Mouse (Mus musculus) hindbrain, embryonic 14.5 days (tissue): ENCODE data around the gene Gas2l3. TPM values are rescaled to one million over a fixed set of nuclear protein-coding genes. Genes with fewer than 3 reads are reported as not detected.
A peak's percentile ranks its signal among the peaks of the same experiment; 100 is the strongest.

Experiments used
- ATAC-seq: fragments of 200-750 bp; cut with Nextera tagmentation; 2 replicates; pipeline ENCODE4 v1.8.0; 2017; ENCODE audit warnings: moderate number of reproducible peaks, mild to moderate bottlenecking, moderate TSS enrichment, moderate library complexity; ENCODE audit not compliant: low FRiP score
- DNase-seq: peaks from one replicate; pipeline ENCODE4 v3.0.0-alpha.2; 2015; ENCODE audit warnings: low spot score
- H3K27ac ChIP-seq: fragments of 300-500 bp; sonication (generic); 2 replicates; pipeline ENCODE4 v1.5.1; 2014; ENCODE audit warnings: mild to moderate bottlenecking, moderate library complexity
- H3K27me3 ChIP-seq: fragments of 300-500 bp; sonication (generic); 2 replicates; pipeline ENCODE4 v1.6.1; 2014; ENCODE audit warnings: mild to moderate bottlenecking, low read length, mixed read lengths; ENCODE audit not compliant: control insufficient read depth, insufficient read depth
- H3K36me3 ChIP-seq: fragments of 300-500 bp; sonication (generic); replicated peaks from 2 replicates; pipeline ENCODE4 v1.6.1; 2014; ENCODE audit not compliant: control insufficient read depth, insufficient read depth
- H3K4me1 ChIP-seq: fragments of 300-500 bp; sonication (generic); replicated peaks from 2 replicates; pipeline ENCODE4 v1.6.1; 2014; ENCODE audit warnings: antibody characterized with exemption, low read length, mixed read lengths; ENCODE audit not compliant: control insufficient read depth, insufficient read depth
- H3K4me2 ChIP-seq: fragments of 300-500 bp; sonication (generic); replicated peaks from 2 replicates; pipeline ENCODE4 v1.6.1; 2014; ENCODE audit warnings: mild to moderate bottlenecking, moderate library complexity
- H3K4me3 ChIP-seq: fragments of 300-500 bp; sonication (generic); replicated peaks from 2 replicates; pipeline ENCODE4 v1.5.1; 2014; ENCODE audit warnings: mild to moderate bottlenecking, low read length
- H3K9ac ChIP-seq: fragments of 300-500 bp; sonication (generic); 2 replicates; pipeline ENCODE4 v1.6.1; 2014
- H3K9me3 ChIP-seq: fragments of 300-500 bp; sonication (generic); 2 replicates; pipeline ENCODE4 v1.6.1; 2016; ENCODE audit warnings: low read length; ENCODE audit not compliant: control insufficient read depth
- WGBS: fragments of 180-500 bp; shearing (Covaris S2); extraction: QIAGEN DNeasy Blood & Tissue Kit; methylation state at CpG from one replicate; pipeline ENCODE4 v1.1.7; 2014; 5-methylcytosine and 5-hydroxymethylcytosine counted together
- polyA plus RNA-seq: library from polyadenylated mRNA; unstranded; fragments of >200 nt; fragmentation: Nextera tagmentation; extraction: Ambion mirVana; gene quantifications from 2 replicates; pipeline ENCODE4 v1.2.1, GENCODE M21; 2014

Gene Gas2l3
- polyA plus RNA-seq, 1 experiment from 2014 or later, result 6.3 TPM

- peak overlapping the region; percentile 15 for H3K4me2 ChIP-seq
- H3K27ac ChIP-seq, result no peak overlapping the region
- WGBS, result 15% methylated on average over 10 of the region's 10 CpGs
- no peaks in the 10 kb centered on the region for H3K36me3 ChIP-seq
- no peak for DNase-seq
- H3K9ac ChIP-seq, result peak overlapping the region; percentile 1; the same call in 1 of the 2 replicates
- no peaks in the 10 kb centered on the region; the same call in 1 of the 2 replicates for H3K27me3 ChIP-seq
- no peaks in the 10 kb centered on the region for H3K9me3 ChIP-seq
- H3K4me1 ChIP-seq, result 0 out of 2 replicates have a peak, but pooled peaks cover 3% of the 10 kb centered on the region
- 0 out of 2 replicates have a peak, but pooled peaks have one; percentile 65 for ATAC-seq
- H3K4me3 ChIP-seq, result no peak overlapping the region
Measured at GRCm38 (mm10) chr10:89482142-89482681, 38.4 kb upstream of the Gas2l3 start.

GRCm38 (mm10) chr10:89481638-89482037 lies 37.9 kb upstream of the Gas2l3 start:
- 16% methylated on average over 7 of the region's 7 CpGs for WGBS
- no peak for DNase-seq

GRCm38 (mm10) chr10:89478766-89479165 lies 35.0 kb upstream of the Gas2l3 start:
- Histone ChIP-seq H3K4me3 (no peak overlapping the region), H3K27me3 (no peaks in the 10 kb centered on the region; the same call in 1 of the 2 replicates), H3K9me3 (no peaks in the 10 kb centered on the region), H3K36me3 (no peaks in the 10 kb centered on the region), H3K4me2 (no peak overlapping the region), H3K4me1 (0 out of 2 replicates have a peak, but pooled peaks cover 3% of the 10 kb centered on the region), H3K9ac (no peak overlapping the region), H3K27ac (no peak overlapping the region)
- WGBS, result 91% methylated on average over 8 of the region's 8 CpGs
- DNase-seq (no peak), ATAC-seq (no peak)

More at GRCm38 (mm10) chr10:89481638-89482037, 37.9 kb upstream of the Gas2l3 start:
- Histone ChIP-seq H3K4me3 (no peak overlapping the region), H3K4me2 (peak overlapping the region; percentile 15; the same call in 1 of the 2 replicates), H3K36me3 (no peaks in the 10 kb centered on the region), H3K27me3 (no peaks in the 10 kb centered on the region; the same call in 1 of the 2 replicates), H3K4me1 (0 out of 2 replicates have a peak, but pooled peaks cover 3% of the 10 kb centered on the region), H3K27ac (no peak overlapping the region), H3K9me3 (no peaks in the 10 kb centered on the region), H3K9ac (0 out of 2 replicates have a peak overlapping the region, but pooled peaks have one; percentile 1)
- ATAC-seq, result peak; percentile 27; the same call in 1 of the 2 replicates

- H3K9me3 ChIP-seq, result peaks cover 6% of the 10 kb centered on the region; the same call in 1 of the 2 replicates
- no peaks in the 10 kb centered on the region for H3K4me1 ChIP-seq
- no peak overlapping the region for H3K4me3 ChIP-seq
- H3K36me3 ChIP-seq, result no peaks in the 10 kb centered on the region
- ATAC-seq, result no peak
- no peak overlapping the region for H3K27ac ChIP-seq
- 46% methylated on average over 7 of the region's 7 CpGs for WGBS
- no peak for DNase-seq
- no peak overlapping the region for H3K4me2 ChIP-seq
- H3K27me3 ChIP-seq, result no peaks in the 10 kb centered on the region
- H3K9ac ChIP-seq, result no peak overlapping the region
Measured at GRCm38 (mm10) chr10:89470596-89471353, 27.0 kb upstream of the Gas2l3 start.

GRCm38 (mm10) chr10:89464760-89465405 lies 21.1 kb upstream of the Gas2l3 start:
- WGBS, result 92% methylated on average over 4 of the region's 4 CpGs
- no peak overlapping the region for H3K9ac ChIP-seq
- no peak overlapping the region for H3K4me2 ChIP-seq
- no peak for DNase-seq
- H3K27ac ChIP-seq, result no peak overlapping the region
- H3K4me1 ChIP-seq, result no peaks in the 10 kb centered on the region
- no peak for ATAC-seq
- no peak overlapping the region for H3K4me3 ChIP-seq
- no peaks in the 10 kb centered on the region for H3K36me3 ChIP-seq
- H3K9me3 ChIP-seq, result peaks cover 1% of the 10 kb centered on the region; the same call in 1 of the 2 replicates
- H3K27me3 ChIP-seq, result no peaks in the 10 kb centered on the region

GRCm38 (mm10) chr10:89462890-89463289 lies 19.1 kb upstream of the Gas2l3 start:
- H3K4me1 ChIP-seq, result no peaks in the 10 kb centered on the region
- H3K4me3 ChIP-seq, result no peak overlapping the region

GRCm38 (mm10) chr10:89461856-89462507 lies 18.2 kb upstream of the Gas2l3 start:
- H3K27me3 ChIP-seq, result no peaks in the 10 kb centered on the region
- H3K9ac ChIP-seq, result no peak overlapping the region
- H3K27ac ChIP-seq, result no peak overlapping the region
- H3K4me3 ChIP-seq, result no peak overlapping the region
- no peaks in the 10 kb centered on the region for H3K4me1 ChIP-seq
- DNase-seq, result peak; percentile 98
- 21% methylated on average over 14 of the region's 14 CpGs for WGBS
- peak; percentile 79; the same call in 1 of the 2 replicates for ATAC-seq
- H3K9me3 ChIP-seq, result no peaks in the 10 kb centered on the region
- H3K36me3 ChIP-seq, result no peaks in the 10 kb centered on the region
- no peak overlapping the region for H3K4me2 ChIP-seq

More at GRCm38 (mm10) chr10:89462890-89463289, 19.1 kb upstream of the Gas2l3 start:
- H3K4me2 ChIP-seq, result no peak overlapping the region
- no peak for ATAC-seq
- no peak for DNase-seq
- no peaks in the 10 kb centered on the region for H3K36me3 ChIP-seq
- no peak overlapping the region for H3K27ac ChIP-seq
- H3K27me3 ChIP-seq, result no peaks in the 10 kb centered on the region
- no peak overlapping the region for H3K9ac ChIP-seq
- WGBS, result 87% methylated on average over 11 of the region's 11 CpGs
- no peaks in the 10 kb centered on the region for H3K9me3 ChIP-seq

- no peak overlapping the region for H3K9ac ChIP-seq
- ATAC-seq (no peak), DNase-seq (no peak)
- no peak overlapping the region for H3K4me3 ChIP-seq
- 73% methylated on average over 11 of the region's 11 CpGs for WGBS
- H3K9me3 ChIP-seq, result no peaks in the 10 kb centered on the region
- H3K36me3 ChIP-seq, result no peaks in the 10 kb centered on the region
- H3K27me3 ChIP-seq, result no peaks in the 10 kb centered on the region
- H3K4me1 ChIP-seq, result no peaks in the 10 kb centered on the region
- H3K4me2 ChIP-seq, result no peak overlapping the region
- H3K27ac ChIP-seq, result no peak overlapping the region
Measured at GRCm38 (mm10) chr10:89460972-89461371, 17.2 kb upstream of the Gas2l3 start.
